Mouse (Mus musculus) spleen, adult 2 months (tissue): ENCODE data around the gene Zdhhc6.

Source experiments
- CTCF ChIP-seq: fragments of 200-500 bp; IDR thresholded peaks from 2 replicates; pipeline ENCODE4 v1.5.1; 2011; ENCODE audit warnings: mild to moderate bottlenecking, inconsistent platforms; ENCODE audit not compliant: insufficient read depth, insufficient read length, insufficient replicate concordance; ENCODE audit errors: extremely low read depth
- POLR2A ChIP-seq: fragments of 200-500 bp; IDR thresholded peaks from 2 replicates; pipeline ENCODE4 v1.6.1; 2011; ENCODE audit warnings: low read depth, low read length, inconsistent platforms

- TF ChIP-seq CTCF (no peak), POLR2A (no peak)
Observed at GRCm38 (mm10) chr19:55342423-55342822, 26.6 kb upstream of the Zdhhc6 start.
